Mouse (Mus musculus) CD4-positive, CD25-positive, alpha-beta regulatory T cell, adult 4 months (primary cell): ENCODE data around the gene Gm9046. TPM values are rescaled to one million over a fixed set of nuclear protein-coding genes. Genes with fewer than 3 reads are reported as not detected.
"Not testable (repeated sequence)": the region's sequence is repeated elsewhere in the genome, so short reads cannot be mapped to it uniquely, and the experiment has no call there.

Source experiments
- ATAC-seq: one replicate; pipeline ENCODE4 v1.8.0; 2017
- polyA plus RNA-seq, 2 experiments: library from polyadenylated mRNA; unstranded; fragments of 100-300 nt; shearing (Covaris generic); gene quantifications; one replicate each; pipeline ENCODE4 v1.2.1; 2017

Gm9046 gene
- polyA plus RNA-seq = under 1 TPM in 1 of 2 experiments, not detected in 1; 0.42 TPM

DNA sequence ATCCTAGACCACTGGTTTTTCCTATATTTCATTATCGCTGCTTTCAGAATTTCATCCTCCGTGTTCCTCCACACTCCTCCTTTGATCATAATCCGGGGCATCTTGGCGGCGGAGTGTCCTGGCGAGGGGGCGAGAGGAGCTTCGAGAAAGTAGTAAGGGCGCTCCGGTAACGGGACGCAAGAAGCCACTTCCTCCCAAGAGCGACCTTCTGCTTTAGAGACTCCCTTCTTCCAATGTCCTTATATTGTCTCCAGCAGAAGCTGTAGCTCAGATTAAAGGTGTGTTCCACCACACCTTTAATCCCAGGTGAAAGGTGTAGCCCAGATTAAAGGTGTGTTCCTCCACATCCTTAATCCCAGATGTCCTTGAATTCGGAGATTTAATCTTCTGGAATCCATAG, at the start of gene Gm9046:
Gm9046 (minus strand) TSS at position 101 of the 400 bp plus-strand sequence.
- not testable (repeated sequence) for ATAC-seq

DNA sequence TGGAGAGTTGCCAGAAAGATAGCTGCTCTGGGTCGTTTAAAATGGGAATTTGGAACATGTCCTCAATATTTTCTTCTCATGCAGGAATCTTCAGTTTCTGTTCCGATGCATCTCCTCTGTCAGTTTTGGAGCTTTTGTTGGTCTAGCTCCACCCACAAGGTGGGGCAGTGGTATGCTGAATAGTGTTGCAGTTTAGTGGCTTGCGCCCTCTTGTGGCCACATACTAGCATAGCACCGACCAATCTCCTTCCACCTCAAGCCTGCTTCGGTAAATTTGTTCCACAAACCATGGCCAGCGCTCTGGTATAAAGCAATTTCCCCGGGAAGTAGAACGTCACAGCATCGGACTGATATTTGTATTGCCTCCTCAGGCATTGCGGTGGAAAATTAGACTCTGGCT, 27.4 kb upstream of the Gm9046 start:
- peak; percentile 98 for ATAC-seq

- no peak for ATAC-seq
Measured at GRCm38 (mm10) chr10:118369518-118369917, 26.5 kb upstream of the Gm9046 start.

DNA sequence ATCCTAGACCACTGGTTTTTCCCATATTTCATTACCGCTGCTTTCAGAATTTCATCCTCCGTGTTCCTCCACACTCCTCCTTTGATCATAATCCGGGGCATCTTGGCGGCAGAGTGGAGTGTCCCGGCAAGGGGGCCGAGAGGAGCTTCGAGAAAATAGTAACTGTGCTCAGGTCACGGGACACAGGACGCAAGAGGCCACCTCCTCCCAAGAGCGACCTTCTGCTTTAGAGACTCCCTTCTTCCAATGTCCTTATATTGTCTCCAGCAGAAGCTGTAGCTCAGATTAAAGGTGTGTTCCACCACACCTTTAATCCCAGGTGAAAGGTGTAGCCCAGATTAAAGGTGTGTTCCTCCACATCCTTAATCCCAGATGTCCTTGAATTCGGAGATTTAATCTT, 10.9 kb upstream of the Gm9046 start, which contains the start of gene Gm9049:
Gm9049 (minus strand) TSS at position 101 of the 400 bp plus-strand sequence.
- ATAC-seq = not testable (repeated sequence)

DNA sequence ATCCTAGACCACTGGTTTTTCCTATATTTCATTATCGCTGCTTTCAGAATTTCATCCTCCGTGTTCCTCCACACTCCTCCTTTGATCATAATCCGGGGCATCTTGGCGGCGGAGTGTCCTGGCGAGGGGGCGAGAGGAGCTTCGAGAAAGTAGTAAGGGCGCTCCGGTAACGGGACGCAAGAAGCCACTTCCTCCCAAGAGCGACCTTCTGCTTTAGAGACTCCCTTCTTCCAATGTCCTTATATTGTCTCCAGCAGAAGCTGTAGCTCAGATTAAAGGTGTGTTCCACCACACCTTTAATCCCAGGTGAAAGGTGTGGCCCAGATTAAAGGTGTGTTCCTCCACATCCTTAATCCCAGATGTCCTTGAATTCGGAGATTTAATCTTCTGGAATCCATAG, 5.5 kb upstream of the Gm9046 start, which contains the start of gene Gm9048:
Gm9048 (minus strand) TSS at position 101 of the 400 bp plus-strand sequence.
- not testable (repeated sequence) for ATAC-seq

DNA sequence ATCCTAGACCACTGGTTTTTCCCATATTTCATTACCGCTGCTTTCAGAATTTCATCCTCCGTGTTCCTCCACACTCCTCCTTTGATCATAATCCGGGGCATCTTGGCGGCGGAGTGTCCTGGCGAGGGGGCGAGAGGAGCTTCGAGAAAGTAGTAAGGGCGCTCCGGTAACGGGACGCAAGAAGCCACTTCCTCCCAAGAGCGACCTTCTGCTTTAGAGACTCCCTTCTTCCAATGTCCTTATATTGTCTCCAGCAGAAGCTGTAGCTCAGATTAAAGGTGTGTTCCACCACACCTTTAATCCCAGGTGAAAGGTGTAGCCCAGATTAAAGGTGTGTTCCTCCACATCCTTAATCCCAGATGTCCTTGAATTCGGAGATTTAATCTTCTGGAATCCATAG, 5.3 kb downstream of the Gm9046 start, which contains the start of gene Gm9045:
Gm9045 (minus strand) TSS at position 101 of the 400 bp plus-strand sequence.
- ATAC-seq = not testable (repeated sequence)

DNA sequence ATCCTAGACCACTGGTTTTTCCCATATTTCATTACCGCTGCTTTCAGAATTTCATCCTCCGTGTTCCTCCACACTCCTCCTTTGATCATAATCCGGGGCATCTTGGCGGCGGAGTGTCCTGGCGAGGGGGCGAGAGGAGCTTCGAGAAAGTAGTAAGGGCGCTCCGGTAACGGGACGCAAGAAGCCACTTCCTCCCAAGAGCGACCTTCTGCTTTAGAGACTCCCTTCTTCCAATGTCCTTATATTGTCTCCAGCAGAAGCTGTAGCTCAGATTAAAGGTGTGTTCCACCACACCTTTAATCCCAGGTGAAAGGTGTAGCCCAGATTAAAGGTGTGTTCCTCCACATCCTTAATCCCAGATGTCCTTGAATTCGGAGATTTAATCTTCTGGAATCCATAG, 10.7 kb downstream of the Gm9046 start, which contains the start of gene Gm9044:
Gm9044 (minus strand) TSS at position 101 of the 400 bp plus-strand sequence.
- not testable (repeated sequence) for ATAC-seq

DNA sequence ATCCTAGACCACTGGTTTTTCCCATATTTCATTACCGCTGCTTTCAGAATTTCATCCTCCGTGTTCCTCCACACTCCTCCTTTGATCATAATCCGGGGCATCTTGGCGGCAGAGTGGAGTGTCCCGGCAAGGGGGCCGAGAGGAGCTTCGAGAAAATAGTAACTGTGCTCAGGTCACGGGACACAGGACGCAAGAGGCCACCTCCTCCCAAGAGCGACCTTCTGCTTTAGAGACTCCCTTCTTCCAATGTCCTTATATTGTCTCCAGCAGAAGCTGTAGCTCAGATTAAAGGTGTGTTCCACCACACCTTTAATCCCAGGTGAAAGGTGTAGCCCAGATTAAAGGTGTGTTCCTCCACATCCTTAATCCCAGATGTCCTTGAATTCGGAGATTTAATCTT, 16.2 kb downstream of the Gm9046 start, which contains the start of gene Gm9040:
Gm9040 (minus strand) TSS at position 101 of the 400 bp plus-strand sequence.
- ATAC-seq = not testable (repeated sequence)

GRCm38 (mm10) chr10:118319024-118319423, 24.0 kb downstream of the Gm9046 start:
- no peak for ATAC-seq

DNA sequence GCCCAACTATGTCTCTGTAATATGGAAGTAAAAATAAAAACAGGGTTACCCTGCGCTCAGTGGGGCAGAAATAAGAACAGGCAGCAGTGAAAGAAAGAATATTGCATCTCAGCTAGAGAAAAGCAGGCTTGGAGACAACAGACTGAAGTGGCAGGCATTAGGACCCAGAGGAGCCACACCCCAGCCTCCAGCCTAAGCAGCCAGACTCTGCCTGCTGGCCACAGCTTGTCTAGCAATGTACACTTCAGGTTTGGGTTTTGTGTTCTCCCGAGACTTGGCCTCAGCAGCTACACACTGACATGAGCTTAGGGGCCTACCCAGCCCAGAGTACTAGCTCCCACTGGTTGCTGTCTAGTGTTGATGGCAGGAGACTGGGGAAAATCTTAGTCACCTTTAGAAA, 40.9 kb downstream of the Gm9046 start:
- ATAC-seq = peak; percentile 45

- no peak for ATAC-seq
Measured at GRCm38 (mm10) chr10:118294938-118295337, 48.1 kb downstream of the Gm9046 start, which contains the start of gene Iltifb. TSS of gene Iltifb (minus strand) at chr10:118295038.

Other genes starting within 250 kb of the Gm9046 start
- gene Mdm1, start 201.4 kb downstream of the Gm9046 start, polyA plus RNA-seq = 1 to 10 TPM; 7.6 to 7.8 TPM
- gene Il22, start 138.3 kb downstream of the Gm9046 start, polyA plus RNA-seq = not detected
- not detected for gene Gm32717, start 102.5 kb downstream of the Gm9046 start, polyA plus RNA-seq
- not detected for gene Gm32802, start 84.6 kb downstream of the Gm9046 start, polyA plus RNA-seq
- gene Iltifb, start 48.2 kb downstream of the Gm9046 start, polyA plus RNA-seq = not detected
- gene Gm9040, start 16.3 kb downstream of the Gm9046 start, polyA plus RNA-seq = not detected
- gene Gm9044, start 10.8 kb downstream of the Gm9046 start, polyA plus RNA-seq = not detected
- under 1 TPM in 1 of 2 experiments, not detected in 1; 0.13 TPM for gene Gm9045, start 5.4 kb downstream of the Gm9046 start, polyA plus RNA-seq
- not detected for gene Gm9048, start 5.4 kb upstream of the Gm9046 start, polyA plus RNA-seq
- under 1 TPM in 1 of 2 experiments, not detected in 1; 0.13 TPM for gene Gm9049, start 10.8 kb upstream of the Gm9046 start, polyA plus RNA-seq
- 10 to 100 TPM in 1 of 2 experiments, 1 to 10 TPM in 1; 5.5 to 10.6 TPM for gene Ifng, start 97.8 kb upstream of the Gm9046 start, polyA plus RNA-seq